Mouse (Mus musculus) heart, adult 2 months (tissue): Measurements from ENCODE around the gene Fam198b. TPM values are rescaled to one million over a fixed set of nuclear protein-coding genes. Genes with fewer than 3 reads are reported as not detected.
A peak's percentile ranks its signal among the peaks of the same experiment; 100 is the strongest.

ENCODE experiments used
- DNase-seq, 2 experiments: peaks; one replicate each; pipeline ENCODE4 v3.0.0; 2021
- H3K27ac ChIP-seq: fragments of 200-600 bp; 2 replicates; pipeline ENCODE4 v1.8.1; 2022
- H3K27me3 ChIP-seq: fragments of 200-500 bp; 2 replicates; pipeline ENCODE4 v1.6.1; 2012; ENCODE audit warnings: mild to moderate bottlenecking, low read length, inconsistent platforms, mixed read lengths; ENCODE audit not compliant: control insufficient read depth, insufficient read depth
- H3K36me3 ChIP-seq: fragments of 200-500 bp; 2 replicates; pipeline ENCODE4 v1.6.1; 2012; ENCODE audit warnings: low read length, inconsistent platforms; ENCODE audit not compliant: control insufficient read depth, insufficient read depth
- H3K4me1 ChIP-seq: fragments of 200-500 bp; 2 replicates; pipeline ENCODE4 v1.6.1; 2011; ENCODE audit warnings: low read length; ENCODE audit not compliant: control insufficient read depth, insufficient read depth
- H3K4me3 ChIP-seq: fragments of 200-600 bp; 2 replicates; pipeline ENCODE4 v1.8.1; 2022
- H3K79me2 ChIP-seq: fragments of 200-500 bp; replicated peaks from 2 replicates; pipeline ENCODE4 v1.6.1; 2012; ENCODE audit warnings: mild to moderate bottlenecking, inconsistent platforms, low read length, moderate library complexity, mixed read lengths; ENCODE audit not compliant: control insufficient read depth, insufficient read depth
- H3K9ac ChIP-seq: fragments of 200-500 bp; 2 replicates; pipeline ENCODE4 v1.6.1; 2012; ENCODE audit warnings: low read depth, mild to moderate bottlenecking, control low read depth, inconsistent platforms, low read length, mixed read lengths
- CTCF ChIP-seq: fragments of 200-600 bp; IDR thresholded peaks from 2 replicates; pipeline ENCODE4 v1.8.1; 2022; ENCODE audit warnings: antibody characterized with exemption, mild to moderate bottlenecking, moderate library complexity
- EP300 ChIP-seq: fragments of 200-500 bp; IDR thresholded peaks from 2 replicates; pipeline ENCODE4 v1.6.1; 2011; ENCODE audit warnings: low read depth, low read length, control low read depth; ENCODE audit not compliant: insufficient read depth
- POLR2A ChIP-seq: fragments of 200-500 bp; IDR thresholded peaks from 2 replicates; pipeline ENCODE4 v1.6.1; 2011; ENCODE audit warnings: mild to moderate bottlenecking, low read depth, low read length, control low read depth; ENCODE audit not compliant: insufficient read depth
- WGBS: fragments of 180-500 bp; shearing (Covaris S2); methylation state at CpG from one replicate; pipeline ENCODE4 v1.1.7; 2018; 5-methylcytosine and 5-hydroxymethylcytosine counted together
- intact Hi-C: fragments of 180-260 bp; cut with DNase I; formaldehyde crosslinking; loops from one replicate; pipeline ENCODE4 v1.15.1; 2025
- polyA plus RNA-seq: library from polyadenylated mRNA; depleted of rRNA; stranded (reverse); fragments of >200 nt; gene quantifications from 2 replicates; pipeline ENCODE4 v1.2.3, GENCODE M21; 2012
- total RNA-seq, 2 experiments: library from RNA; stranded (reverse); gene quantifications; 2 replicates each; pipeline ENCODE4 v1.2.3; 2021

The Fam198b gene
- total and polyA plus RNA-seq, 3 experiments, result 11.8 to 15.1 (median 12.1) TPM

GRCm38 (mm10) chr3:79977656-79978450 lies 93.5 kb downstream of the Fam198b start:
- 29% methylated on average over 11 of the region's 11 CpGs for WGBS
- Histone ChIP-seq H3K36me3 (peaks cover 46% of the 10 kb centered on the region), H3K4me1 (peaks cover 26% of the 10 kb centered on the region), H3K4me3 (no peak overlapping the region), H3K27me3 (no peaks in the 10 kb centered on the region), H3K79me2 (no peaks in the 10 kb centered on the region), H3K9ac (no peak overlapping the region), H3K27ac (peak overlapping the region; percentile 85)
- intact Hi-C loops, result loop anchor here (2.0 kb wide), 1 partner anchor 65 kb away; no protein-coding TSS in a partner anchor
- TF ChIP-seq CTCF (no peak), POLR2A (no peak), EP300 (peak; percentile 72; the same call in 1 of the 2 replicates)
- DNase-seq, result peak in 1 of 2 experiments; percentile 34

GRCm38 (mm10) chr3:79980714-79981113 lies 96.4 kb downstream of the Fam198b start:
- H3K79me2 ChIP-seq, result no peaks in the 10 kb centered on the region
- no peaks in the 10 kb centered on the region for H3K27me3 ChIP-seq
- intact Hi-C loops, result no loop called here
- DNase-seq, result no peak
- H3K27ac ChIP-seq, result peak overlapping the region; percentile 8; the same call in 1 of the 2 replicates
- no peak overlapping the region for H3K9ac ChIP-seq
- WGBS, result 65% methylated on average over 1 of the region's 1 CpGs
- no peak for TF ChIP-seq CTCF
- TF ChIP-seq EP300, result no peak
- no peak for TF ChIP-seq POLR2A
- H3K4me1 ChIP-seq, result peaks cover 25% of the 10 kb centered on the region
- peaks cover 41% of the 10 kb centered on the region for H3K36me3 ChIP-seq
- H3K4me3 ChIP-seq, result no peak overlapping the region

- H3K27ac ChIP-seq, result peak overlapping the region; percentile 72
- WGBS, result 37% methylated on average over 2 of the region's 2 CpGs
- intact Hi-C loops, result no loop called here
- no peak overlapping the region for H3K4me3 ChIP-seq
- no peak overlapping the region for H3K9ac ChIP-seq
- H3K4me1 ChIP-seq, result peaks cover 9% of the 10 kb centered on the region
- peaks cover 19% of the 10 kb centered on the region for H3K36me3 ChIP-seq
- TF ChIP-seq POLR2A (no peak), EP300 (no peak), CTCF (no peak)
- DNase-seq, result no peak
- no peaks in the 10 kb centered on the region for H3K27me3 ChIP-seq
- no peaks in the 10 kb centered on the region for H3K79me2 ChIP-seq
Measured at GRCm38 (mm10) chr3:79983961-79984419, 99.7 kb downstream of the Fam198b start.

- TF ChIP-seq EP300, result no peak
- no peak for TF ChIP-seq CTCF
- no peak for TF ChIP-seq POLR2A
- Histone ChIP-seq H3K4me3 (no peak overlapping the region), H3K27ac (peak overlapping the region; percentile 72), H3K9ac (no peak overlapping the region), H3K4me1 (peaks cover 10% of the 10 kb centered on the region), H3K27me3 (no peaks in the 10 kb centered on the region), H3K36me3 (peaks cover 15% of the 10 kb centered on the region), H3K79me2 (no peaks in the 10 kb centered on the region)
- WGBS, result 40% methylated on average over 1 of the region's 1 CpGs
- DNase-seq, result no peak
- intact Hi-C loops, result no loop called here
Measured at GRCm38 (mm10) chr3:79984542-79984941, 100.2 kb downstream of the Fam198b start.

GRCm38 (mm10) chr3:79989250-79989649 lies 104.9 kb downstream of the Fam198b start:
- H3K36me3 ChIP-seq, result peaks cover 16% of the 10 kb centered on the region
- H3K27ac ChIP-seq, result peak overlapping the region; percentile 87
- no peaks in the 10 kb centered on the region for H3K79me2 ChIP-seq
- TF ChIP-seq CTCF (no peak), POLR2A (no peak), EP300 (0 out of 2 replicates have a peak, but pooled peaks have one; percentile 28)
- 54% methylated on average over 8 of the region's 8 CpGs for WGBS
- H3K27me3 ChIP-seq, result no peaks in the 10 kb centered on the region
- H3K4me3 ChIP-seq, result no peak overlapping the region
- intact Hi-C loops, result loop anchor here (5.0 kb wide), 1 partner anchor 37 kb away; no protein-coding TSS in a partner anchor
- DNase-seq, result peak in 1 of 2 experiments; percentile 38
- H3K9ac ChIP-seq, result no peak overlapping the region
- H3K4me1 ChIP-seq, result peaks cover 6% of the 10 kb centered on the region

- Histone ChIP-seq H3K79me2 (no peaks in the 10 kb centered on the region), H3K9ac (no peak overlapping the region), H3K4me1 (peaks cover 8% of the 10 kb centered on the region), H3K27me3 (no peaks in the 10 kb centered on the region), H3K36me3 (peaks cover 18% of the 10 kb centered on the region), H3K27ac (peak overlapping the region; percentile 87), H3K4me3 (no peak overlapping the region)
- WGBS, result 19% methylated on average over 2 of the region's 2 CpGs
- intact Hi-C loops, result loop anchor here (5.0 kb wide), 2 partner anchors 38 to 67 kb away; no protein-coding TSS in a partner anchor
- no peak for DNase-seq
- TF ChIP-seq EP300 (no peak), POLR2A (no peak), CTCF (no peak)
Measured at GRCm38 (mm10) chr3:79989911-79990310, 105.6 kb downstream of the Fam198b start.
